ENCODE assay signal across 10 mouse cellular contexts in genomic region chr3:17870895-17871482, GRCm38 (mm10).
A peak's percentile ranks its signal among the peaks of the same experiment; 100 is the strongest.
DNase-seq lines count a peak whose midpoint lies in the region; ATAC-seq and TF ChIP-seq lines count a peak whose summit lies in the region.
"Had no signal": no experiment of that assay in that cellular context is flagged by ENCODE, and none has a peak within 500 bp of the region (broad histone marks: within the 10 kb centered on the region; RNA-seq: fewer than 3 reads in every experiment).

No protein-coding gene starts in this region.

- no peak overlapping the region for H3K4me3 ChIP-seq in liver, postnatal 0 days (ENCODE audit: low read depth, low read length)
- no peak overlapping the region for H3K4me3 ChIP-seq in liver, embryonic 12.5 days
- no peak overlapping the region for H3K4me3 ChIP-seq in forebrain, postnatal 0 days (ENCODE audit: low read depth, low read length)
- no peak overlapping the region for H3K4me3 ChIP-seq in midbrain, embryonic 15.5 days
- H3K4me3 ChIP-seq: embryonic facial prominence, embryonic 13.5 days; limb, embryonic 13.5 days had no signal

- H3K27me3 ChIP-seq in liver, postnatal 0 days (ENCODE audit: insufficient read depth, low read length): no peaks in the 10 kb centered on the region
- H3K27me3 ChIP-seq in liver, embryonic 12.5 days (replicated peaks): no peaks in the 10 kb centered on the region
- H3K27me3 ChIP-seq in forebrain, postnatal 0 days (ENCODE audit: insufficient read depth, low read length): no peaks in the 10 kb centered on the region
- H3K27me3 ChIP-seq in midbrain, embryonic 15.5 days (replicated peaks): no peaks in the 10 kb centered on the region
- H3K27me3 ChIP-seq: embryonic facial prominence, embryonic 13.5 days; limb, embryonic 13.5 days had no signal

- H3K27ac ChIP-seq in liver, postnatal 0 days (ENCODE audit: low read depth): no peak overlapping the region
- no peak overlapping the region for H3K27ac ChIP-seq in liver, embryonic 12.5 days
- no peak overlapping the region for H3K27ac ChIP-seq in forebrain, postnatal 0 days (ENCODE audit: low read depth, low read length)
- no peak overlapping the region for H3K27ac ChIP-seq in midbrain, embryonic 15.5 days
- H3K27ac ChIP-seq: embryonic facial prominence, embryonic 13.5 days; limb, embryonic 13.5 days had no signal

- DNase-seq in adrenal gland, postnatal 10 days: peak; percentile 2
- no peak for DNase-seq in adrenal gland, postnatal 36 days
- DNase-seq in liver, postnatal 0 days: no peak
- peak; percentile 72 for DNase-seq in forebrain, postnatal 0 days
- no peak for DNase-seq in gastrocnemius, adult 18-20 months (ENCODE audit: low spot score)
- no peak for DNase-seq in urinary bladder, postnatal 25 days (ENCODE audit: low spot score)

- no peak overlapping the region for H3K9ac ChIP-seq in liver, postnatal 0 days (replicated peaks)
- H3K9ac ChIP-seq in liver, embryonic 12.5 days: no peak overlapping the region
- no peak overlapping the region for H3K9ac ChIP-seq in forebrain, postnatal 0 days
- H3K9ac ChIP-seq in midbrain, embryonic 15.5 days: no peak overlapping the region
- H3K9ac ChIP-seq: embryonic facial prominence, embryonic 13.5 days; limb, embryonic 13.5 days had no signal

- 46% methylated on average over 4 of the region's 4 CpGs for WGBS in liver, postnatal 0 days (ENCODE audit: insufficient replicate concordance)
- 30% methylated on average over 4 of the region's 4 CpGs for WGBS in liver, embryonic 12.5 days (ENCODE audit: insufficient replicate concordance)
- 49% methylated on average over 4 of the region's 4 CpGs for WGBS in forebrain, postnatal 0 days
- 47% methylated on average over 4 of the region's 4 CpGs for WGBS in midbrain, embryonic 15.5 days

- H3K4me1 ChIP-seq in liver, postnatal 0 days (ENCODE audit: insufficient read depth): no peaks in the 10 kb centered on the region
- no peaks in the 10 kb centered on the region for H3K4me1 ChIP-seq in liver, embryonic 12.5 days
- H3K4me1 ChIP-seq in forebrain, postnatal 0 days (ENCODE audit: insufficient read depth): no peaks in the 10 kb centered on the region
- no peaks in the 10 kb centered on the region for H3K4me1 ChIP-seq in midbrain, embryonic 15.5 days
- H3K4me1 ChIP-seq: embryonic facial prominence, embryonic 13.5 days; limb, embryonic 13.5 days had no signal

- TF ChIP-seq CTCF in liver, postnatal 0 days (IDR thresholded peaks at IDR 0.05; ENCODE audit: low read depth): peak; percentile 47
- peak; percentile 83 for TF ChIP-seq CTCF in forebrain, postnatal 0 days (IDR thresholded peaks at IDR 0.05; ENCODE audit: low read depth)

- no peaks in the 10 kb centered on the region for H3K36me3 ChIP-seq in liver, postnatal 0 days (replicated peaks; ENCODE audit: insufficient read depth, low read length)
- no peaks in the 10 kb centered on the region for H3K36me3 ChIP-seq in liver, embryonic 12.5 days
- H3K36me3 ChIP-seq in forebrain, postnatal 0 days (ENCODE audit: insufficient read depth): no peaks in the 10 kb centered on the region
- no peaks in the 10 kb centered on the region for H3K36me3 ChIP-seq in midbrain, embryonic 15.5 days (replicated peaks)
- H3K36me3 ChIP-seq: embryonic facial prominence, embryonic 13.5 days; limb, embryonic 13.5 days had no signal

- ATAC-seq in liver, postnatal 0 days: no peak
- no peak for ATAC-seq in liver, embryonic 12.5 days
- ATAC-seq in forebrain, postnatal 0 days: peak; percentile 95
- ATAC-seq in midbrain, embryonic 15.5 days (replicated peaks): peak; percentile 97

- TF ChIP-seq EP300 in liver, postnatal 0 days (IDR thresholded peaks at IDR 0.05; ENCODE audit: low read depth): no peak

- H3K9me3 ChIP-seq in liver, postnatal 0 days (ENCODE audit: low read length): no peaks in the 10 kb centered on the region
- no peaks in the 10 kb centered on the region for H3K9me3 ChIP-seq in liver, embryonic 12.5 days (replicated peaks)
- H3K9me3 ChIP-seq in forebrain, postnatal 0 days (ENCODE audit: low read length): no peaks in the 10 kb centered on the region
- no peaks in the 10 kb centered on the region for H3K9me3 ChIP-seq in midbrain, embryonic 15.5 days
- H3K9me3 ChIP-seq: embryonic facial prominence, embryonic 13.5 days; limb, embryonic 13.5 days had no signal

- no peak overlapping the region for H3K4me2 ChIP-seq in liver, postnatal 0 days (ENCODE audit: low read depth, low read length)
- no peak overlapping the region for H3K4me2 ChIP-seq in liver, embryonic 12.5 days
- H3K4me2 ChIP-seq in forebrain, postnatal 0 days (ENCODE audit: low read depth): no peak overlapping the region
- no peak overlapping the region for H3K4me2 ChIP-seq in midbrain, embryonic 15.5 days
- H3K4me2 ChIP-seq: embryonic facial prominence, embryonic 13.5 days; limb, embryonic 13.5 days had no signal

Comparison
In these comparisons a context has a peak if more than half of its experiments do, and no peak if none do; other contexts are left out.
1. DNase-seq: peak in adrenal gland, postnatal 10 days (single experiment) and forebrain, postnatal 0 days (single experiment); none in adrenal gland, postnatal 36 days (0 of 2), liver, postnatal 0 days (single experiment), gastrocnemius, adult 18-20 months (single experiment) and urinary bladder, postnatal 25 days (single experiment).
2. ATAC-seq: peak in forebrain, postnatal 0 days (single experiment) and midbrain, embryonic 15.5 days (single experiment); none in liver, postnatal 0 days (single experiment) and liver, embryonic 12.5 days (single experiment).